Mouse (Mus musculus) intestine, embryonic 16.5 days (tissue): ENCODE measurements at regions not wholly inside any gene's neighbourhood (a gene's known extent, or its start where the extent isn't known, plus 50 kb on each side); places are given as distances from the start of the nearest gene placed in this dataset.
"Not testable (repeated sequence)": the region's sequence is repeated elsewhere in the genome, so short reads cannot be mapped to it uniquely, and the experiment has no call there.

ENCODE experiments used
- ATAC-seq: fragments of 200-750 bp; cut with Nextera tagmentation; 2 replicates; pipeline ENCODE4 v1.8.0; 2017; ENCODE audit warnings: moderate TSS enrichment, moderate library complexity
- H3K27ac ChIP-seq: fragments of 300-500 bp; sonication (generic); 2 replicates; pipeline ENCODE4 v1.5.1; 2014; ENCODE audit warnings: mild to moderate bottlenecking, low read length
- H3K27me3 ChIP-seq: fragments of 300-500 bp; sonication (generic); replicated peaks from 2 replicates; pipeline ENCODE4 v1.6.1; 2014; ENCODE audit warnings: low read length, control low read depth, mixed read lengths; ENCODE audit not compliant: control insufficient read depth, insufficient read depth
- H3K36me3 ChIP-seq: fragments of 300-500 bp; sonication (generic); 2 replicates; pipeline ENCODE4 v1.6.1; 2014; ENCODE audit warnings: low read length, control low read depth; ENCODE audit not compliant: control insufficient read depth, insufficient read depth
- H3K4me1 ChIP-seq: fragments of 300-500 bp; sonication (generic); 2 replicates; pipeline ENCODE4 v1.6.1; 2014; ENCODE audit warnings: low read length, control low read depth, mixed read lengths; ENCODE audit not compliant: control insufficient read depth, insufficient read depth
- H3K4me2 ChIP-seq: fragments of 300-500 bp; sonication (generic); 2 replicates; pipeline ENCODE4 v1.6.1; 2014; ENCODE audit warnings: low read depth, low read length, control low read depth
- H3K4me3 ChIP-seq: fragments of 300-500 bp; sonication (generic); 2 replicates; pipeline ENCODE4 v1.5.1; 2014; ENCODE audit warnings: mild to moderate bottlenecking, low read length
- H3K9ac ChIP-seq: fragments of 300-500 bp; sonication (generic); 2 replicates; pipeline ENCODE4 v1.6.1; 2014; ENCODE audit warnings: low read depth, low read length
- H3K9me3 ChIP-seq: fragments of 300-500 bp; sonication (generic); 2 replicates; pipeline ENCODE4 v1.6.1; 2016; ENCODE audit warnings: low read length, control low read depth; ENCODE audit not compliant: control insufficient read depth
- WGBS: fragments of 180-500 bp; shearing (Covaris S2); extraction: QIAGEN DNeasy Blood & Tissue Kit; methylation state at CpG from one replicate; pipeline ENCODE4 v1.1.7; 2014; 5-methylcytosine and 5-hydroxymethylcytosine counted together

GRCm38 (mm10) chr10:99592220-99592619 is 167.2 kb downstream of the Csl start:
- Histone ChIP-seq H3K27ac (no peak overlapping the region), H3K4me3 (no peak overlapping the region), H3K27me3 (no peaks in the 10 kb centered on the region), H3K9me3 (no peaks in the 10 kb centered on the region), H3K4me2 (no peak overlapping the region), H3K9ac (no peak overlapping the region), H3K36me3 (no peaks in the 10 kb centered on the region), H3K4me1 (no peaks in the 10 kb centered on the region)
- WGBS, result 30% methylated on average over 9 of the region's 9 CpGs
- ATAC-seq, result no peak

GRCm38 (mm10) chr10:99595659-99596058 is 163.8 kb downstream of the Csl start:
- Histone ChIP-seq H3K4me2 (no peak overlapping the region), H3K27ac (no peak overlapping the region), H3K9me3 (peaks cover 5% of the 10 kb centered on the region; the same call in 1 of the 2 replicates), H3K4me3 (no peak overlapping the region), H3K36me3 (no peaks in the 10 kb centered on the region), H3K27me3 (no peaks in the 10 kb centered on the region), H3K4me1 (no peaks in the 10 kb centered on the region), H3K9ac (no peak overlapping the region)
- ATAC-seq, result no peak; the same call in 1 of the 2 replicates
- WGBS, result 74% methylated on average over 14 of the region's 14 CpGs

- H3K27ac ChIP-seq, H3K4me1 ChIP-seq, H3K27me3 ChIP-seq, H3K36me3 ChIP-seq, H3K9me3 ChIP-seq: not testable (repeated sequence)
- Histone ChIP-seq H3K9ac (peak overlapping the region; percentile 49; the same call in 1 of the 2 replicates), H3K4me3 (peak overlapping the region; percentile 41), H3K4me2 (peak overlapping the region; percentile 42)
- peak; percentile 50; the same call in 1 of the 2 replicates for ATAC-seq
- WGBS, result 37% methylated on average over 21 of the region's 34 CpGs
These were observed 160.0 kb downstream of the Csl start for GRCm38 (mm10) chr10:99599142-99600120.

- Histone ChIP-seq H3K9me3 (peaks cover 5% of the 10 kb centered on the region; the same call in 1 of the 2 replicates), H3K4me1 (no peaks in the 10 kb centered on the region), H3K9ac (no peak overlapping the region), H3K36me3 (no peaks in the 10 kb centered on the region), H3K27ac (no peak overlapping the region), H3K27me3 (no peaks in the 10 kb centered on the region), H3K4me3 (no peak overlapping the region), H3K4me2 (no peak overlapping the region)
- ATAC-seq, result no peak
- 79% methylated on average over 5 of the region's 5 CpGs for WGBS
These were observed 157.1 kb downstream of the Csl start for GRCm38 (mm10) chr10:99602331-99602730.

GRCm38 (mm10) chr10:99604172-99604571 is 155.3 kb downstream of the Csl start:
- Histone ChIP-seq H3K9me3 (no peaks in the 10 kb centered on the region), H3K27me3 (no peaks in the 10 kb centered on the region), H3K4me3 (no peak overlapping the region), H3K9ac (no peak overlapping the region), H3K4me1 (no peaks in the 10 kb centered on the region), H3K4me2 (no peak overlapping the region), H3K27ac (no peak overlapping the region), H3K36me3 (no peaks in the 10 kb centered on the region)
- no peak for ATAC-seq
- 90% methylated on average over 1 of the region's 1 CpGs for WGBS

- Histone ChIP-seq H3K27ac (no peak overlapping the region), H3K27me3 (no peaks in the 10 kb centered on the region), H3K9ac (no peak overlapping the region), H3K4me3 (no peak overlapping the region), H3K4me2 (no peak overlapping the region), H3K4me1 (no peaks in the 10 kb centered on the region), H3K36me3 (no peaks in the 10 kb centered on the region), H3K9me3 (peaks cover 2% of the 10 kb centered on the region; the same call in 1 of the 2 replicates)
- WGBS, result 86% methylated on average over 10 of the region's 10 CpGs
- ATAC-seq, result no peak
These were observed 151.0 kb downstream of the Csl start for GRCm38 (mm10) chr10:99608477-99608876.

GRCm38 (mm10) chr10:99609420-99609819 is 150.0 kb downstream of the Csl start:
- H3K27ac ChIP-seq, result no peak overlapping the region
- no peak overlapping the region for H3K9ac ChIP-seq
- ATAC-seq, result no peak
- WGBS, result 93% methylated on average over 3 of the region's 3 CpGs
- peaks cover 2% of the 10 kb centered on the region; the same call in 1 of the 2 replicates for H3K9me3 ChIP-seq
- no peaks in the 10 kb centered on the region for H3K36me3 ChIP-seq
- H3K4me1 ChIP-seq, result no peaks in the 10 kb centered on the region; the same call in 1 of the 2 replicates
- H3K27me3 ChIP-seq, result no peaks in the 10 kb centered on the region
- H3K4me2 ChIP-seq, result no peak overlapping the region
- no peak overlapping the region for H3K4me3 ChIP-seq

GRCm38 (mm10) chr10:99610890-99611289 is 148.6 kb downstream of the Csl start:
- H3K36me3 ChIP-seq, result no peaks in the 10 kb centered on the region
- peaks cover 2% of the 10 kb centered on the region; the same call in 1 of the 2 replicates for H3K9me3 ChIP-seq
- H3K9ac ChIP-seq, result no peak overlapping the region
- no peak for ATAC-seq
- no peaks in the 10 kb centered on the region for H3K27me3 ChIP-seq
- H3K27ac ChIP-seq, result no peak overlapping the region
- 83% methylated on average over 4 of the region's 4 CpGs for WGBS
- no peak overlapping the region for H3K4me2 ChIP-seq
- no peak overlapping the region for H3K4me3 ChIP-seq
- H3K4me1 ChIP-seq, result peaks cover 4% of the 10 kb centered on the region

- H3K4me2 ChIP-seq, result no peak overlapping the region
- peaks cover 4% of the 10 kb centered on the region for H3K4me1 ChIP-seq
- ATAC-seq, result peak; percentile 95
- no peaks in the 10 kb centered on the region for H3K27me3 ChIP-seq
- 21% methylated on average over 7 of the region's 7 CpGs for WGBS
- no peak overlapping the region for H3K4me3 ChIP-seq
- H3K36me3 ChIP-seq, result no peaks in the 10 kb centered on the region
- H3K27ac ChIP-seq, result peak overlapping the region; percentile 65
- H3K9me3 ChIP-seq, result peaks cover 2% of the 10 kb centered on the region; the same call in 1 of the 2 replicates
- no peak overlapping the region for H3K9ac ChIP-seq
These were observed 144.8 kb downstream of the Csl start for GRCm38 (mm10) chr10:99614392-99615249.
